Mouse (Mus musculus) kidney, postnatal 36 days (tissue): ENCODE data around the gene Coq8a.

ENCODE experiments used
- DNase-seq, 2 experiments: peaks; one replicate each; pipeline ENCODE4 v3.0.0; 2021 to 2022; ENCODE audit warnings: mixed read lengths in 2 of 2

Coq8a gene

DNA sequence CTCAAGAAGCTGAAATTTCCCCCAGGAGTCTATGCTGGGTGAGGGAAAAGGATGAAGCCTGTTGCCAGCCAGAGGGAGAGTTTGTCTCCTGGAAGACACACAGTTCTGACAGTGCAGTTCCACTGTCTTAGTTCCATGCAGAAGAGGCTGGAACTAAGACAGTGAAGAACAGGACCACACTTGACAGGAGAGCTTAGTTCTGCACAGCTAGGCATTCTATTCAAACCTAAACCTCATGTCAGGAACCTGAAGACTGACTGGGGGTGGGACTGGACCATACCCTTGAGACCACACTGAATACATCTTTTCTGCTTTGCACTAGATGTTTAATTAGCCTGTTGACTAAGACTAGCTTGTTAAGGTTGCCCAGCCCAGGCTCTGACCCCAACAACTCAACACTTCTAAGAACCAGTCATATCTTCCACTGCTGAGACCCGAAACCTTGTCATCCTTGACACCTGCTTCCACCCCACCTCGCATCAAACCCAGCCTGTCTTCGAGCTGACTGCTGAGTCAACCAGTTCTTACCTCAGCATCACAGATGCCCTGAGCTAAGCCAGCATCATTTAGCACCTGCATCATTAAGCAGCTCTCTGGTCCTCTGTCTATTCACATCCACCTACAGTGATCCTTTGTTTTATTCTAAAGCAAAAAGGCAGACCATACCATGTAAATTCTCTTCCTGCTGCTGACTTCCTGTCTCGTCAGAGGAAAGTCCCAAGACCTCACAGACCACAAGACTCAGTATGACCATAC is at the start of gene Coq8a:
TSS of gene Coq8a (minus strand) at position 644 of the 756 bp plus-strand sequence.
- DNase-seq: no peak

DNA sequence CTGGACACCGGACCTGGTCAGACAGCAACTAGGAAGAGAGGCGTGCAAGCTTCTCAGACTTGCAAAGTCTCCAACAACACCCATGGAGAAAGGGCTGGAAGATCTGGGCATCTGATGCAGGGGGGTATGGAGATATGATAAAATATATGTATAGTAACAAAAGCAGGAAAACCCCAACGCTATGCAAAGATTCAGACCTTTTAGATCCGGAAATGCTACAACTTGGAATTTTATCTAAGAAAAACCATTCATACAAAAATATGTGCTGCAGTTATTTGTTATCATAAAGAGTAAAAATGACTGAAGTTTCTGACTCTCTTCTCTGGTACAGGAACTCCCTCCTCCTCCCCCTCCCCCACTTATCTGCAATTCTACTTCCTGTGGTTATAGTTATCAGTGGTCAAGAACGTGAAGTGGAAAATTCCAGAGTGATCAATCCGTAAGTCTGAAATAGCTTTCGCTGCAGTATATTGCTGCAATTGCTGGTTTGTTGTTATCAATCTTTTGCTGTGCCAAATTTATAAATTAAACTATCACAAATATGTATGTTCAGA is 49.3 kb upstream of the Coq8a start:
- no peak for DNase-seq

DNA sequence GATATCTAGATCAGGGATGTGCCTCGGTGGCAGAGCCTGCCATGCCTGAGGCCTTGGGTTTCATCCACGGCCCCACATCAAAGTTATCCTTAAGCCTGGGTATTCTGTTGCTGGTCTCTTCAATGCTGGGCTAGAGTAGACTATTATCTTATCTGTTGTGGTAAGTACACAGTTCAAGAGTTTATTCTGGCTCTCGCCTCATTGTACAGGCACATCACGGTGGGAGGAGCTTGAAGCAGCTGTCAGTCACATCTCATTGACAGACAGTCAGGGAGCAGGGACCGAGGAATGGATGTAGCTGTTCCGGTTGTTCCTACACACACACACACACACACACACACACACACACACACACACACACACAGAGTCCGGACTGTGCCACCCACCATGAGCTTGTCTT is 48.5 kb upstream of the Coq8a start:
- no peak for DNase-seq

DNA sequence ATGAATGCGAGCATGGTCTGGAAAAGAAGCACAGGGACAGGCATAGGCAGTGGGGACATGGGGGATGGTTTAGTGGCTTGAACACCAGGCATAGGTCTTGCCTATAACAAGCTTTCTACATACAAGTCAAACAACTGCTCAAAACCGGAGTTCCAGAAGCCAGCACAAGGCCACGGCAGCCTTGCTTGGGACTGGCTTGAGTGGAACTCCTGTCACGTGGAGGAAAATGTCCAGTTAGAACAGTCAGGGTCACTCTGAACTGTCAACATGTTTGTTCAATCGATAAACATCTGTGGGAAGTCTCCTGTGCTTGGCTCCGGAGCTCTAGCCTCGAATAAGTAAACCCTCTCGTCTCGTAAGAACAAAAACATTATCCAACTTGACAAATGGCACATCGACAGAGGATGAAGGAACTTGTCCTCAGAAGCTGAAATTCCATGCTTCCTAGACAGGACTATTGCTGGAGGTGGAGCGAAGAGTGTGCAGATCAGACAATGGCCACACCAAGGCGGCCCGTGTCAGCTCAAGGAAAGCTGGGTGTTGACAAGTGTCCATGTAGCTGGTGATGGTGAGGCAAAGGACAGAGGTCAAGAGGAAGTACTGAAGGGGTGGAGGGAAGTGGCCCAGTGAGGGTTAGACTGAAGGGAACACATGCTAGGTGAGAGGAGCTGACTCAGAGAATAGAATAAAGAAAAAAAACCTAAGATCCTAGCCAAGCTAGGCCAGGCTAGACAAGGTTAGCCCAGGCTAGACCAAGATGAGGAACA is 46.5 kb upstream of the Coq8a start:
- no peak for DNase-seq

DNA sequence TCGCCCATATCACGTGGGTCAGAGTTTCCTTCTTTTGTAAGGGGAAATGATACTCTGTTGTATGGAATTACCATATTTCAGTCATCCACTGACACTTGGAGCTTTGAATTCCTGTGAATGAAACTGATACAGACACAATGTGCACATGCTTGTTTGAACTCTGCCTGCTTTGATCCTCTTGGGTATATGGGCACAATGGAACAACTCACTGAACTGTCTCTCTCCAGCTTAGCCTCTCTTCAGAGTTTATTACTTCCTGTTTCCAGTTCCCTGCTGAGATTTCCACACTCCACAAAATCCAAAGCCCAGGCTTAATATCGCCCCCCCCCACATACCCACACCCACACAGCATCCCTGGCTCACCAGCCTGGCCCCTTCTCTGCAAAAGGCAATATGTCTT is 32.3 kb upstream of the Coq8a start:
- no peak for DNase-seq

DNA sequence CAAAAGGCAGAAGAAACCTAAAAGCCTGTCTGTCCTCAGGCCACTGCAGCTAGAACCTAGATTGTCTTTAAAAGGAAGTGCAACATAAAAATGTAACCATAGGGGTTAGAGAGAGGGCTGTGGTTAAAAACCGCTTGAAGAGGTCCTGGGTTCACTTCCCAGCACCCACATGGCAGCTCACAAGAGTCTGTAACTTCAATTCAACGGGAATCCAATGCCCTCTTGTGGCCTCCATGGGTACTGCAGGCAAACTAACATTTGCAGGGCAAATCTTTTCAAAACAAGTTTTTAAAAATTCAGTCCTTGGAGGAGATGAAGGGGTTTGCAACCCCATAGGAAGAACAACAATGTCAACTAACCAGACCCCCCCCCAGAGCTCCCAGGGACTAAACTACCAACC is 31.2 kb upstream of the Coq8a start:
- DNase-seq: peak in 1 of 2 experiments; percentile 49

DNA sequence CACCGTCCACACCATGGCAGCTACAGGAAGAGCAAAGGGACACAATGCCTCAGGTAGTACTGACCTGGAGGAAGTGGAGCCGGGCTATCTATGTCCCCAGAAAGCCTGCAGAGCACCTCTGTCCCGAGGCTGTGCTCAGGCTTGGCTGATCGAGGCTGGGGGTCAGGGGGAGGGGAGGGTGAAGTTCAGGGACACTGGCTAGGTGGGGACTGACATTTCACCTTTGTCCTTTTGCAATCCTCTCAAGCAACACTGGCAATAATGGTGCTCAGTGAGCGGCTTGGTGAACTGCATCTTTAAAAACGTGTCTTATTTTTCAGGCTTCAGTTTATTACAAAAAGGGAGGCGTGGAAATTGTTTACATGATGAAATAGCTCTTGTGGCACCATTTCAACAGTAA is 30.5 kb upstream of the Coq8a start:
- DNase-seq: peak in 1 of 2 experiments; percentile 21

DNA sequence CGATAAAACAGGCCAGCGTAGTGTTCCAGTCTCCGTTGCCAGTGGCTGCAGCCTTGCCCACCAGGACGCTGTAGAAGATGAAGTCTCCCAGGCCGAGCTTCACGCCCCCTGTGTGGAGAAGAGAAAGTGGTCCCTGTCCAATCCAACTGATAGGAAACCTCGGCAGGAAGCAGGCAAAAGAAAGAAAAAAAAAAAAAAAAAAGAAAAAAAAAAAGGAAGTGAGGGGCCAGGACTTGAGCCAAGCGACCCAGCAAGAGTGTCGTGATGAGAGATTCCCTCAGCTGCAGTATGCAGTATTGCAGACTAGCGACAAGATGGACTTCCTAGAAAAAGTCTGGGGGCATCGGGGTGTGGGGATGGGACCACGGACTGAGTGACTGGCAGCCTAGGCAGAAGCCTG is 29.5 kb upstream of the Coq8a start:
- DNase-seq: no peak

DNA sequence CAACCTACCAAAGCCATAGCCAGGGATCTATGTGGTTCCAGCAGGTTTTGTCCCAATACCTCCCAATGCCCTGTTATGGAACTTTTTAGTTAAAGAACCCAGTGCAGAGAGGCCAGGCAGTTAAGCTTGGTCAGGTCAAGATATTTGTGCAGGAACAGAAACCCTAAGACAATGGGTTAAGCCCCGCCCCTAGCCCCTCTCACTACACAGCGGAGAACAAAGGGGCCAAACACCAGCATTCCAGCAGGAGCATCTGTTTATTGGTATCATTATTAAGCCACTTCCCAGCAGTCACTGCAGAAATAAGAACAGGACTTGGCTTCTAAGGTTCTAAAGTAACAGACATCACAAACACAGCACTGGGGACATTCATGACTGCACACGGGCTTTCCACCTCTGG is 27.4 kb upstream of the Coq8a start:
- no peak for DNase-seq

DNA sequence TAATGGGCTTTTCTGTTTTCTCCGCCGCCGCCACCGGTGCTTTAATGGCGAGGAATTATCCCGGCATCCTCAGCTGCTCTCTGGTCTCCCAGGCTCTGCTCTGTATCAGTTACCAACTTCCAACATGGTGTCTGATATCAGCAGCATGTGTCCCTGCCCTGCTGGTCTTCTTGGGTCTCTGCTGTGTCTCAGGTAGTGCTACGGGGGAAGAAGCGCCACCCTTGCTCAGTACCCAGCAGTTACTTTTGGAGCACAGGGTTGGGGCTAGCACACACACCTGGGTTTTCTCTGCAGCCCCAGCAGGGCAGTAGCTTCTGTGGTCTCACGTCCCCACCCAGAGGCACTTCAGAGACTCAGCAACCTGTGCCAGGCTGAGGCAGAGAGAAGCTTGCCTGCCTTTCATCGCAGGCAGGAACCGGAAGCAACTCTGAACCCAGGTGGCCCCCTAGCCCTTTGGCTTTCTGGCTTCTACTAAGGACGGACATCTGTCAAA is 26.9 kb upstream of the Coq8a start:
- DNase-seq: peak; percentile 31 to 36

DNA sequence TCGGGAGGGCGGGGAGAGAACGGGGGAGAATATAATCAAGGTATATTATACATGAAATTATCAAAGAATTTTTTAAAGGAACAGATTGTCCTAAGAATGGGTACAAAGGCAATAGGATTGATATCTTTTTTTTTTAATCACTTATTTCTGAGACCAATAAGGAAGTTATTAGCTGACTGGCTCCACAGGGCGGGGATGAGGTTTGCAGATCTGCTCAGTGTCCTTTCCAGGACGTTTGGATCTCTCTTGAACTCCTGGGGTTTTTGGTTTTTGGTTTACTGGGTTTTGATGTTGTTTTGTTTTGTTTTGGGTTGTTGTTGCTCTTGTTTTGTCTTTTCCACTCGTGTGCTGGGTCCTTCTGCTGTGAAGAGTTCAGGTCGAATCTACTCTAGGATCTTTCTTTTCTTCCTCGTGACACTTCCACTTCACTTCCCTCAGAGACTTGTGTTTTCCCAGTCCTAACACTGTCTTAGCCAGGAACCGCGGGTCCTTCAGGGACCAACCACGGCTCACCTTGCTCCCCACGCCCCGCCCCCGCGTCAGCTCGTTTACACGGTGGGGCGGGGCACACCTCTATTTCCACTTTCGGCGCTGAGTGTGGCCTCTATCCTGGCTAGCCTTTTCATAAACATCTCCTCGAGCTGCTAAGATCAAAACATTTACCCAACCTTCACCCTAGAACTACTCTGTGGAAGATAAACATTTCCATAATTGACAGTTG is 26.3 kb upstream of the Coq8a start:
- DNase-seq: peak; percentile 82 to 93

DNA sequence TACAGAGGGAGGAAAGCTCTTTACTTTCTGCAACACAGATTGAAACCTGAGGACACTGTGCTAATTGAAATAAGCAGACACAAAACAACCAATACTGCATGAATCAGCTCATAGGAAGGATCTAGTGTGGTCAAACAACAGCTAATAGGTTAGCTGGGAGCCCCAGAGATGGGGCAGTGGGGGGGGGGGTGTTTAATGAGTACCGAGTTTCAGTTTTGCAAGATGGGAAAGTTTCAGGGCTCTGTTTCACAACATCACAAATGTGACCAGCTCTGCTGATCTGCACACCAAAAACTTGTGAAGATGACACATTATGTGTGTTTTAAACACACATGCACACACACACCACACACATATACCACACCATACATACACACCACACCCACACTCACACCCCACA is 22.6 kb upstream of the Coq8a start:
- no peak for DNase-seq

DNA sequence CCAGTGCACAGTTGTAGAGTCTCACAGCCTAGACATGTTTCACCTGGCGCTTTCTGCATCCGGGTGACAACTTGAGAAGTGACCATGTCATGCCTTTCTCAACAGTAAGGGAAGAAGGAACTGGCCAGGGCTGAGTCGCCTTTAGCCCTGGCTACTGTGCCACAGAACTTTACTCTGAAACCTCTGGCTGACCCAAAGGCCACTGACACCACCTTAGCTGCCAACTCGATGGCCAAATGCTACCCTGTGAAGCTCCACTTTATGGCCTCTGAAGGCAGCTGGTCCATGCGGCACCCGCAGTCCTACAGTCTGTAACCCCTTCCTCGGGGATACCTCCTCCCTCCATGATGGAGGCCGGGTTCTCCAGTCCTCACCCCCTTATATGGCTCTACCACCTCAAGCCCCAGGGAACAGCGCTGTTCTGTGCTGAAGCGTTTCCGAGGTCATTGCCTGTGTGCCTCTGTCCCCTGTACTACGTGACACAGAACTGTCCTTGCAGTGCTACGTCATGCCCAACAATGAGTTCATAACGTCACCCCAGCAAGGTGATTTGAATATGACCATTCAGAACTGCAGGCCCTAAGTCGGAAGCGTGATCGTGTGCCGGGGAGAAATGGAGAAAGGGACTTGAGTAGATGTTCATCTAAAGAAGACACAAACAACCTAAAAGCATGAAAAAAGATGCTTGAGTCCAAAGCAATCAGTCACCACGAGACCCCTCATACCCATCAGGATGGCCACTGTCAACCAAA is 21.6 kb upstream of the Coq8a start:
- DNase-seq: peak in 1 of 2 experiments; percentile 21

DNA sequence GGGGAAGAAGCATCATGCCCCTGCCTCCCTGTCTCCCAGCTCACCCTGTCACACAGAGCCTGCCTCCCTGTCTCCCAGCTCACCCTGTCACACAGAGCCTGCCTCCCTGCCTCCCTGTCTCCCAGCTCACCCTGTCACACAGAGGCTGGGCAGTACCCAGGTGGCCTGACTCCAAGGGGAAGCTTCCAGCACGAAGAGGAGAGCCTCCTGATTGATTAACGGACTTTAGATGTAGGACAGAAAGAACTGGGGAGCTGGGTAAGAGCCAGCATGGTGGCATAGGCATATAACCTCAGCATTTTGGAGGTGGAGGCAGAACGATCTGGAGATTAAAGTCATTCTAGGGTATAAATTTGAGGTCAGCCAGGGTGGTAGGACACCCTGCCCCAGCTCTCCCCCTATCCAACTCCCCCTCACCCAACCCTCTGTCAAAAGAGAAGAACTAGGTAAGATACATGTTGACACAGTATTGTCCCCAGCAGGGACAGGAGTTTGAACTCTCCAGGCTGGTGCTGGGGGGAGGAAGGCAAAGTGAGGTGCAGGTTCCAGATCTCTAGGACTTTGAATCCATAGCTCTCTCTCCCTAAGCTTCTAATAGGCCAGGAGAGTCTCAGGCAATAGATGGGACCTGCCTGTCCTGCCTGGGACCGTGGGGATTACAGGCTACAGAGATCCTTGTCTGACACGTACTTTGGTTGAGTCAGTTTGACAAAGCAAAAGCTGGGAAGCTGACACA is 17.3 kb upstream of the Coq8a start:
- no peak for DNase-seq

DNA sequence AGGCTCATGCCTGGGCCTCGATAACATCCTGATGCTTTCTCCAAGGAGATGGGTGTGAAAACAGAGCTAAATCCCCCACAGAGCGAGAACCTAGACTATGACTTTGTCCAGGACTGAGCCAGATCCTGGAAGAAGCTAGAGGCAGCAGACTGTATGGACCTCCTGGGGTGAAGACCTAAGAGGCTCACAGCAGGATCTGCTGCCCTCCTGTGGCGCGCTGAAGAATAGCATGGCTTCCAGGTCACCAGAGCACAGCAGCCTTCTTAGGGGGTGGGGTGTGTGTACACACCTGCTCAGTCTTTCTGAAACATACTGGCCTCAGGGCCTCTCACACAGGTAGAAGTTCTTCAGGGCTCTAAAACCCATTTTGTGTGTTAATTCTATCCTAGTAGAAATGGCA is 15.6 kb upstream of the Coq8a start:
- DNase-seq: peak; percentile 80 to 81

DNA sequence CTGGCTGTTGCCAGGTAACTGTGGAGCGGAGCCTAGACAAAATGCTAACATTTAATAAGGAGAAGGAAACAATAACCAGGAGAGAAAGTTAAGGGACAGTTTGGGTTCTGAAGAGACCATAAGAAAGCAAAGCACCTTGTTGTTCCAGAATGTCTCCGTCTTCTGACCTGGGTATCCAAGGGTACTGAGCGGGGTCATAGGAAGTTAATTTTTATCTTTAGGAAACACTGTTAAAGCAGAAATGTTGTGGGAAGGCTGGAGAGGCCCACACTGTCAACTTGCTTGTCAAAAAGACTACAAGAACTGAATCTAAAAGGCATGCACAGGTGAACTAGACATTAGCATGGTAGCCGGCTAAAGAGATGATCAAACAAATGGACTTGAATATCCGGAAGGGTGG is 13.5 kb upstream of the Coq8a start:
- peak; percentile 24 to 67 for DNase-seq

DNA sequence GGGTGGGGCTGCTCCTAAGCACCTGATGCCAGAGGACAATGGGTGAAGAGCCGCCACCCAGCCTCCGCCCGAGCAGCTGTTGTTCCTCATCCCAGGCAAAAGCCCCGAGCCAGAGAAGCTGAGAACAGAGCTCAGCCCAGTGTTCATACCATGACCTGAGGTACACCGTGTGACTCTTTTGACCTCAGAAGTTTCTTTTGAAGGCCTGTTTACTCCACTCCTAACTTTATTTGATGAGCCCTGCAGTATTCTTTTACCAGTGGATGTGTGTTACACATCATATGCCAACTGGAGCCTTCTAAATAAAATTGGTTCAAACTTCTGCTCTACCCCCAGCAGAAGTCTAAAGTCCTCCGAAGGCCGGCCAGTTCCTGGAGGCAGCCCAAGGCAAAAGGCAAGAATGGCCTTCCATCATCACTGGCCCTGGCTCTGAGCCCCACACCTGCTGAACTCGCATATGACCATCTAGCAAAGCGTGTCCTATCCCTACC is 11.4 kb upstream of the Coq8a start:
- DNase-seq: peak; percentile 88 to 90

DNA sequence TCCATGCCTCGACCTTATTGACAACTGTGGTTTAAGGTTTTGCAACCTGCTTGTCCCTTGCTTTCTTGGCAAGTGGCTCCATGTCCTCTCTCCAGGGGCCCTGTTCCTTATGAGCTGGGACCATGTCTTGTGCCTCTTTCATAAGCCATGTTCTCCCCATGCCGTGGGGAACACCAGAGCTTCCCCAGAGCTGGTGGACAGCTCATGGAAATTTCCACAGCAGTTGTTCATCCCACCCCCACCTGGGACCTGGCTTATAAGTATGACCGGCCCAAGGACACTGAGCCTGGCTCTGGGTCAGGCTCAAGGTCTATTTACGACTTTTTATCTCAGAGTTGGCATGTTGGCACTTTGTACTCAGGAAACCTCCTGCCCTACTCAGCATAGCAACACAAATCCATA is 10.6 kb upstream of the Coq8a start:
- DNase-seq: peak; percentile 63 to 65

DNA sequence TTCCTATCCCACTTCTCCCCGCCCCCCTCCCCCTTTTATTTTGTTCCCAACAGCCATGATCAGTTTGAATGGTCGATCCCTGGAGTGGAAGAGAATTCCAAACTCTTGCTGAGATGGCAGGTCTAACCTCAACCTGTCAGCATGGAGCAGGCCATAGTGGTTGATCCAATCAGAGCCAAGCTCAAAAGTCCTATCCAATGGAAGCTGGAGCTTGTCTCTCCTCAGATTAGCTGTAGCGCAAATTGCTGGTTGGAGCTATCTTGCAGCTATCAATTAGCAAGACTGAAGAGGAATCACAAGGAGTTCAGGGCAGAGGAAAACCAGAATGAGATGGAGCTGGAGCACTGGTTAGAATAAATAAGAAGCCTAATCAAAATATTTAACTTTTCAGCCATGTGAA is 9.0 kb upstream of the Coq8a start:
- no peak for DNase-seq

DNA sequence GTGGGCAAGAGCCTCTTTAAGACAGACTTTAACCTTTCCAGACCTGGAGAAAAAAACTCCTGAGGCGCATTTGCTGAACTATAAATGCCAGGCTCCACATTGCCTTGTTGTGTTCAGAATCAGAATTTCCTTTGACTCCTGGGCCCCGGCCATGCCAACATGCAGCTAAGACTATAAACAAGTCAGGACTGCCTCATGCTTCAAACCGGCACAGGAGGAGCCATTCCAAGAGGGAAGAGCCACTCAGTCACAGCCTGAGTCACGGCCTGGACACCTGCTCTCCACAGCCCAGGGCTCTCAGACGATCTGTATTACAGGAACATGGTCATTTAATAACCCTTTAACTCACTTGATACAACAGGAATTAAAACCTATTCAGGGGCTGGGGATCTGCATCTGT is 1.3 kb upstream of the Coq8a start:
- DNase-seq: peak; percentile 58 to 59

DNA sequence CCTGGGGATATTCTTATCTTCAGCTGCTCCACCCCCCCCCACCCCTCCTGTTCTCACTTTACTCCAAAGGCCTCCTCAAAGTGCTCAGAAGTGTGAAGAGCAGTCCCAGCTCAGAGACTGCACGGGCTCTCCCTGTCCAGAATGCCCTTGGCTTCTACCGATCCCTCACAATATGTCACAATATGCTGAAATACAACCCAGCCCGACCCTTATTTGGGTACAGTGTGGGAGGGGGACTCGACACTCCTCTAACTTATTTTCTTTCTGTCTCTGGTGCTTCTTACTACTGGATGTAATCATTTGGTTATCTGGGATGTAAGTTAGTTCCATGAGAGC is 281 bp upstream of the Coq8a start:
- DNase-seq: no peak

DNA sequence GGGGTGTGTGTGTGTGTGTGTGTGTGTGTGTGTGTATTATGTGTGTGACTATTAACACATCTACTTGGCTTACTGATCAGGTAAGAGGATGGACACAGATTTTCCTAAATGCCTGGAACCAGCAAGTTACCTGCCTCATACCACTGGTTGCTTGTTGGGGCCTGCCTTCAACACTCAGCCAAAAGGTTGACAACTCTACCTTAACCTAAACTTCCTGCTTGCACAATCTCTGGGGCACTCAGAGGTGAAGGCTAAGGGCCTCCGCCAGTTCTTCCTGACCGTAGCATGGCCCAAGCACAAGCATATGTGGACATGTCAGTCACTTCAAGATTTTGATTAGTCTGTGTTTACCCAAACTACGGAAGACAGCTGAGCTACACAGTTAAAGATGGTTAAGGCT is 1.4 kb downstream of the Coq8a start:
- no peak for DNase-seq
